Mouse (Mus musculus): Measurements from ENCODE around the gene Sgk1. TPM values are rescaled to one million over a fixed set of nuclear protein-coding genes. Genes with fewer than 3 reads are reported as not detected.

The Sgk1 gene
- total and polyA plus RNA-seq, 3 experiments = 0.76 to 16.0 (median 4.3) TPM

GRCm38 (mm10) chr10:21904151-21904550 is 22.2 kb downstream of the Sgk1 start:
- Histone ChIP-seq H3K9ac (ENCODE audit: insufficient read depth, low read depth) (no peak overlapping the region), H3K36me3 (replicated peaks in 1 of 2; ENCODE audit: control insufficient read depth in 1 of 2, insufficient read depth in 1 of 2, low read length in 1 of 2) (no peaks in the 10 kb centered on the region), H3K27ac (ENCODE audit: insufficient read depth, low read depth) (no peak overlapping the region), H3K4me2 (ENCODE audit: insufficient read depth, low read depth, poor library complexity, severe bottlenecking) (no peak overlapping the region), H3K4me1 (ENCODE audit: control insufficient read depth in 1 of 2, insufficient read depth in 2 of 2) (peaks cover 0 to 32% of the 10 kb centered on the region in 2 experiments; a peak in 2 of 4 replicates), H3K4me3 (replicated peaks in 1 of 3; ENCODE audit: low read depth in 2 of 3, low read length in 2 of 3, poor library complexity in 1 of 3) (no peak overlapping the region), H3K9me3 (replicated peaks; ENCODE audit: low read length) (no peaks in the 10 kb centered on the region), H3K27me3 (replicated peaks) (no peaks in the 10 kb centered on the region), H3K79me2 (replicated peaks; ENCODE audit: control insufficient read depth, extremely low read depth, insufficient read depth, poor library complexity, severe bottlenecking) (no peaks in the 10 kb centered on the region)
- TF ChIP-seq POLR2AphosphoS2 (IDR thresholded peaks at IDR 0.05; ENCODE audit: low read depth, low read length) = no peak
- no peak for TF ChIP-seq RAD21 (IDR thresholded peaks at IDR 0.05; ENCODE audit: low read depth, low read length)
- no peak for TF ChIP-seq GABPA (IDR thresholded peaks at IDR 0.05; ENCODE audit: insufficient replicate concordance, low read depth, low read length)
- TF ChIP-seq UBTF (IDR thresholded peaks at IDR 0.05; ENCODE audit: low read depth, low read length) = no peak
- TF ChIP-seq CHD1 (IDR thresholded peaks at IDR 0.05; ENCODE audit: low read depth, low read length) = no peak
- no peak for TF ChIP-seq POLR2A (IDR thresholded peaks at IDR 0.05; ENCODE audit: low read depth, low read length)
- TF ChIP-seq E2F4 (IDR thresholded peaks at IDR 0.05; ENCODE audit: insufficient replicate concordance, low read depth, low read length) = no peak
- DNase-seq (ENCODE audit: extremely low read depth) = no peak
- dilution Hi-C loops (cut with MboI; ENCODE audit: extremely low pct_ligation_motif_present, extremely low pct_unique_long_range_greater_than_20kb, low sequenced_read_pairs) = no loop called here
- in situ Hi-C loops (cut with MboI; ENCODE audit: low pct_ligation_motif_present, low pct_unique_long_range_greater_than_20kb, low sequenced_read_pairs) = no loop called here

- Histone ChIP-seq H3K27ac (ENCODE audit: insufficient read depth, low read depth) (no peak overlapping the region), H3K9me3 (replicated peaks; ENCODE audit: low read length) (no peaks in the 10 kb centered on the region), H3K4me3 (replicated peaks in 1 of 3; ENCODE audit: low read depth in 2 of 3, low read length in 2 of 3, poor library complexity in 1 of 3) (no peak overlapping the region), H3K36me3 (replicated peaks in 1 of 2; ENCODE audit: control insufficient read depth in 1 of 2, insufficient read depth in 1 of 2, low read length in 1 of 2) (no peaks in the 10 kb centered on the region), H3K27me3 (replicated peaks) (no peaks in the 10 kb centered on the region), H3K4me1 (ENCODE audit: control insufficient read depth in 1 of 2, insufficient read depth in 2 of 2) (peaks cover 0 to 32% of the 10 kb centered on the region in 2 experiments; a peak in 2 of 4 replicates), H3K9ac (ENCODE audit: insufficient read depth, low read depth) (no peak overlapping the region), H3K79me2 (replicated peaks; ENCODE audit: control insufficient read depth, extremely low read depth, insufficient read depth, poor library complexity, severe bottlenecking) (no peaks in the 10 kb centered on the region), H3K4me2 (ENCODE audit: insufficient read depth, low read depth, poor library complexity, severe bottlenecking) (no peak overlapping the region)
- no peak for TF ChIP-seq KAT2A (IDR thresholded peaks at IDR 0.05; ENCODE audit: insufficient replicate concordance, low read length)
- TF ChIP-seq MYC (IDR thresholded peaks at IDR 0.05; ENCODE audit: low read depth, low read length) = no peak
- no peak for TF ChIP-seq ETS1 (conservative IDR thresholded peaks at IDR 0.05; ENCODE audit: low read depth, low read length)
- TF ChIP-seq POLR2AphosphoS2 (IDR thresholded peaks at IDR 0.05; ENCODE audit: low read depth, low read length) = no peak
- TF ChIP-seq E2F4 (IDR thresholded peaks at IDR 0.05; ENCODE audit: insufficient replicate concordance, low read depth, low read length) = no peak
- TF ChIP-seq TBP (conservative IDR thresholded peaks at IDR 0.05; ENCODE audit: low read depth, low read length) = no peak
- TF ChIP-seq MAZ (IDR thresholded peaks at IDR 0.05; ENCODE audit: low read depth, low read length) = no peak
- TF ChIP-seq RCOR1 (conservative IDR thresholded peaks at IDR 0.05; ENCODE audit: low read depth, low read length) = no peak
- no peak for TF ChIP-seq CHD1 (IDR thresholded peaks at IDR 0.05; ENCODE audit: low read depth, low read length)
- no peak for TF ChIP-seq HCFC1 (IDR thresholded peaks at IDR 0.05; ENCODE audit: low read depth, low read length)
- TF ChIP-seq POLR2A (IDR thresholded peaks at IDR 0.05; ENCODE audit: low read depth, low read length) = no peak
- no peak for TF ChIP-seq USF2 (conservative IDR thresholded peaks at IDR 0.05; ENCODE audit: low read depth, low read length)
- in situ Hi-C loops (cut with MboI; ENCODE audit: low pct_ligation_motif_present, low pct_unique_long_range_greater_than_20kb, low sequenced_read_pairs) (no loop called here), dilution Hi-C loops (cut with MboI; ENCODE audit: extremely low pct_ligation_motif_present, extremely low pct_unique_long_range_greater_than_20kb, low sequenced_read_pairs) (no loop called here)
- DNase-seq (ENCODE audit: extremely low read depth) = no peak
Observed at GRCm38 (mm10) chr10:21905616-21906015, 23.6 kb downstream of the Sgk1 start.

Data from CH12.LX (cell line).